Mouse (Mus musculus) A20 (cell line): ENCODE results near the gene Rab31.

Source experiments
- DNase-seq: peaks from one replicate; pipeline ENCODE4 v3.0.0-alpha.2; 2011; ENCODE audit warnings: low read depth, low spot score

Rab31 gene

DNA sequence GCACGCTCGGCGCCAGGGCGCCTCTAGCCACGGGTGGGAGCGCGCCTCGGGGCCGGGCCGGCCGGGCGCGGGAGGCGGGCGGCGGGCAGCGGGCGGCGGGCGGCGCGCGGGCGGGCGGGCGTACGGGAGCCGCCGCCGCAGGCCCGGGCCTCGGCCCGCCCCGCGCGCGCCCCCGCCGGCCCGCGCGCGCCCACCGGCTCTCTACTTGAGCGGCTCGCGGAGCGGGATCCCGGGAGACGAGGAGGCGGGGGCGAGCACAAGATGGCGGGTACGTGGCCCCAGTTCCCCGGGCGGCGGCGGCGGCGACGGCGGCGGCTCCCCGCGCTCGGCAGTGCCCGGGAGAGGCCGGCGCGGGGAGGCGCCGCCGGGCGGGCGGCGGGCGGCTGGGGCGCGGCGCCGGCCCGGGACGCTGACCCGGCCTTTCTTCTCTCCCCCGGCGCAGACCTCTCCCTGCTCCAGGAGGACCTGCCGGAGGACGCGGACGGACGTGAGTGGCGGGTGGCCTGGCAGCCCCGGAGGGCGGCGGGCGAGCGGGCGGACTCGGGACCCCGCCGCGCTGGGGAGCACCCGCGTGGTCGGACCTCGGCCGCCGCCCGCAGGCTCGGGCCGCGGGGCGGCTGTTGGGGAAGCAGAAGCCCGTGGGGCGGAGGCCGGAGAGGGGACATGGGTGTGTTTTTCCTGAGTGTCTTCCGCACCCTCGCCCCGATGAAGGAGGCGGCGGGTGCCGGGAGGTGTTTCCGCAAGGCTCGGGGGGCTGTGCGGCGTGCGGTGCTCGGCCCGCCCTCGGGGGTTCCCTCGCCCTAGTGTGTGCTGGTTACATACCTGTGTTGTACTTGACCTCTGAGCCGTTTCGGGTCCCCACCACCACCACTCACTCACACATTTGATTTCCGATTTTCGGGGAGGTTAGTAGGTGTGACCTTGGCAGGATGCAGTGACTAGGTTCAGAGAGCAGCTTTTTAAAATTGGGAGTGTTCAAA is 10.9 kb upstream of the Rab31 start:
- DNase-seq, result peak; percentile 75

DNA sequence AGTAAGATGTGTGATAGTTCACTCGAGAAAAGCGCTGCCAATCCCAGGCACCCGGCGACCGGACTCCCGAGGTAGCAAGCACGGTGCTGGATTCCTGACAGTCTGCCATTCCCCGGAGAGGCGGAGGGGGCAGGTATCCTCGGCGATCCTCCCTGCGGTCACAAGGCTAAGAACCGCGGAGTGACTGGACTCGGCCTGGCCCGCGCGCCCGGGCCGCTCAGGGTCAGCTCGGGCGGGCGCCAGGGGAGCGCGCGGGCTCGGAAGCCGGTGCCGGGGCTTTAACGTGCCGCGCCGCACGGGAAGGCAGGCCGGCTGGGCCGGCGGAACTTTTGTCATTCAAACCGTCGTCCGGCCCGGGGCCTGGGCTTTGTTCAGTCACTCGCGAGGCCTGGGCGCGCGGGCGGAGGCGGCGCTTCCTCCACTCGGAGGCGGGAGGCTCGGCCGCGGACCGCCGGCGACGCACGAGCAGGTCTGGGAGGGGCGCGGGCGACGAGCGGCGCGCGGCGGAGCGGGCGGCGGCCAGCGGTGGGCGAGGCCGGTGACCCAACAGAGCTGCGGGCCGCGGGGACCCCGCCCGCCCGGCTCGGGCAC is 10.1 kb upstream of the Rab31 start, which contains the start of gene Ppp4r1:
Ppp4r1 (plus strand) TSS at position 23 of the 591 bp plus-strand sequence.
- peak; percentile 76 for DNase-seq

DNA sequence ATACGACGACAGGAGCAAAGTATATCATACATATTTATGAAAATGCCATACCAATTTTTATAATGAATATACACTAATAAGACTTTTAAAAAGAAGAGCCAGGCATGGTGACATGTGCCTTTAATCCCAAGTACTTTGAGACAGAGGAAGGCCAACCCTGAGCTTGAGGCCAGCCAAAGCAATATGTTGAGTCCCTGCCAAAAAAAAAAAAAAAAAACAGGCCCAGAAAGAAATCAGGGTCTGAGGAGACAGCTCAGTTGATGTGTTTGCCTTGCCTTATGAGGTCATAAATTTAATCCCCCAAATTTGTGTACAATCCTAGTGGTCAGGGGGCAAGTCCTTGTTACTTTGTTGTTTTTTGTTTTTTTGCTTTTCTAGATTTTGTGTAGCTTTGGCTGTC is 8.4 kb upstream of the Rab31 start:
- DNase-seq, result no peak

DNA sequence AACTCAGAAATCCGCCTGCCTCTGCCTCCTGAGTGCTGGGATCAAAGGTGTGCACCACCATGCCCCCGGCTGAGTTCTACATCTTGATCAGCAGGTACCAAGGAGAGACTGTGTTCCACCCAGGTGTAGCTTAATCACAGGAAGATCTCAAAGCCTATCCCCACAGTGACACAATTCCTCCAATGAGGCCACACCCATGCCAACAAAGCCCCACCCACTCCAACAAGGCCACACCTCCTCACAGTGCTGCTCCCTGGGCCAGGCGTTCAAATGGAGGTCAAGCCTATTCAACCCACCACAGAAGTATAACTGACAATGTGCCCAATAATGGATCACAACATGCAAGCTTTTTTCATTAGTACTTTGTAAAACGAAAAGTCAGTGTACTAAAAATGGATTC is 4.9 kb upstream of the Rab31 start:
- no peak for DNase-seq

DNA sequence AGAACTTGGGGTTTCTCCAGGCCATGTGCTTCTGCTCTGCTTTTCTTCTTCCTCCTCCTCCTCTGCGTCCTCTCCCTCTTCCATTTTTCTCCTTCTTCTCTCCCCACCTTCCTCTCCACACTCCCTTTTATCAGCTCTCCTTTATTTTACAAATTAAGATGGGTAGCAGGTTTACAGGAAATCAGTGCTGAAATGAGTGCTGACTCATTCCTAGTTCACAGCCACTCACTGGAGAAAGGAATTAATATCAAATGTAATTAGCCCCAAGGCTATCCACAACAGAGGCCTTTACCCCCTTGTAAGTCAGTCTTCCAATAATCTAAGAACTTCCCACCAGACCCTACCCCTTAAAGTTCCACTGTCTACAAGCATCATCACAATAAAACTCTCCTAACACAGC is 3.7 kb upstream of the Rab31 start:
- no peak for DNase-seq

DNA sequence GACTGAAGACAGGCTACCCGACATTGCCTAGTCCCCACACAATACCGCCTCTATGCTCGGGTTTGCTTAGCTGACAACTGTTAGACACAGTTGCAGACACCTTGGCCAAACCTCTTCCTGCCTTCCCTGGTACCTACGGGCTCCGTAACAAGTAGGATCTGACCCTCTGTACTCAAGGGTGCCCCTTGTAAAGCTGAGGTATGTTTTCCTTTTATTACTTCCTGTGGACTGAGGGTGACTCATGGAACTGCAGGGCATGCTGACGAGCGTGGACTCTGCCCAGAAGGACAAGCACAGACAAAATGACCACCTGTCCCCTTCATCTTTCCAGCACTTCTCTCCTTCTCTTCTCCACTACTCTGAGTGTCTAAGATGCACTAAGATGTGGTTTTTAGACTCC is 1.9 kb upstream of the Rab31 start:
- DNase-seq, result no peak

DNA sequence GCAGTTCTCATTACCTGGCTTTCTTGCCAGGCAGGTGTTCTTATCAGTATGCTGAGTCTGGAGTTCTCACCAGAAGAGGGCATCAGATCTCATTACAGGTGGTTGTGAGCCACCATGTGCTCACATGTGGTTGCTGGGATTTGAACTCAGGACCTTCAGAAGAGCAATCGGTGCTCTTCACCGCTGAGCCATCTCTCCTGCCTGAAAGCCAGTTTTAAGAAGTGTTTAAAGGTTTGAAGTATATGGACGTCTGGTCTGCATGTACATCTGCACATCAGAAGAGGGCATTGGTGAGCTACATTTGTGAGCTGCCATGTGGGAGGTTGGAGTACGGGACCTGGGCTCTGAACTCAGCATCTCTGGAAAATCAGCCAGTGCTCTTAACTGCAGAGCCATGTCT is 1.1 kb upstream of the Rab31 start:
- peak; percentile 54 for DNase-seq

DNA sequence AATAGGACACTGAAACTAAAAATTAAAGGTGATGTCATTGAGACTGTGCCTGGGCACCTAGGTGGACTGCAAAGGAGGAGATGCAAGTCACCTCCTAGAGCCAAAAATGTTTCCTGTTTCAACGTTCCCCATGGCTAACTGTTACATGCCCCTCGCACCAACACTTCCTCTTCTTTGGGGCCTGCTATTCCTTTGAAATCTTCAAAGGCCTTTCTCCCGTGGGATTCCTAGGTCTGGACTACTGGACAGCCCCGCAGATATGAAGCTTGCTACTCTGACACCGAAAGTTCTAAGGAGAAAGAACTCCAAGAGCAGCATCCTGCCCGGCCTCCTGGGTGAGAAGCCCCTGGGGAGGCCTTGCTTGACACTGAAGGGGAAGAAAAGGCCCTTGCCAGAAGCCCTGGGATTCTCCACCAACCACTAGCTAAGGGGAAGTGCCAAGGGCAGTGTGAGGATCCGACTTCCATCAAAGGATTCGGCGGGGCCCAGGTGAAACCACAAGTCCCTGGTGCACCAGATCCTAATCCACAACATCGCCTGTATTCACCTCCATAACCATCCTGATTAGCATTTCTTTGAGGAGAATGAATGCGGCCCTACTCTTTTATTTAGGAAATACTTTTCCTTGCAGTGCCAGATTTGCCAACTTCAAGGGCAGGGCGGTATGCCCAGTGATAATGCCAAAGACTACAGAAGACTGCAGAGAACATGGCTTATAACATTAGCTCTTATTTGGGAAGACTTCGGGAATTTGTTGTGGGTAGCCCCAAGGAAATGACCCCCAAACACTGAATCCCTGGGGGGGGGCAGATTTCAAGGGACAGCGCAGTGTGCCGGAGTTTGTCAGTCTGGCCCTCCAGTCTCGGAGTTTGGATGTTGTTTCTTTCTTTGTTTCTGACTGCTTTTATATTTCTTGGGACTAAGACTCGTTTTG is 1.3 kb downstream of the Rab31 start:
- DNase-seq, result peak; percentile 51

DNA sequence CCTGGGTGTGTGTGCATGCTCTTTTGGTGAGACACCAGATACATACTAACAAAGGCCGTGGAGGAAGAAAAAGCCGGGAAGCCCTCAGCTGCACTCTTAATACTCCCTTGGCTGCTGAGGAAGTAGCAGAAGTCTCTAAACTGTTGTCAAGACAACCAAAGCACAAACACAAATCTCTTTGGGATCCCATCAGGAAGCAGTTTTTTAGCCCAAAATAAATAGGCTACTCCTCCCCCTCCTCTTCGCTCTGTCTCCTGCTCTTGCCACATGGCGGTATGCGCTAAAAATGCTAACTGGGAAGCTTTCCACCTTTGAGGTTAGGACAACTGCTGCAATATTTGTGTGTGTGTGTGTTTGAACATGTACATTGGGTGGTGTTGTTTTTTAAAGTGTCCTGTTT is 4.1 kb downstream of the Rab31 start:
- no peak for DNase-seq

DNA sequence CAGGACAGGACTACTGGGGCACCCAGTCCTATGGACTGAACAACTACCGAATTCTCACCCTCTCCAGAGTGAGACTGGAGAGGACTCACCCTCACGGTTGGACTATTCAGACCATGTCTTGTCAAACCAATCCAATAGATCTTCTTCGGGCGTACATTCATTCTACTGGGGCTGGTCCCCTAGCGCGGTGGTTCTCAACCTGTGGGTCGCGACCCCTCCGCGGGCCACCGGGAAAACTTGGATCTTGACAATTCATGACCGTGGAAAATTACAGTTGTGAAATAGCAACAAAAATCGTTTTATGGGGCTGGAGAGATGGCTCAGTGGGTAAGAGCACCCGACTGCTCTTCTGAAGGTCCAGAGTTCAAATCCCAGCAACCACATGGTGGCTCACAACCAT is 9.3 kb downstream of the Rab31 start:
- no peak for DNase-seq

DNA sequence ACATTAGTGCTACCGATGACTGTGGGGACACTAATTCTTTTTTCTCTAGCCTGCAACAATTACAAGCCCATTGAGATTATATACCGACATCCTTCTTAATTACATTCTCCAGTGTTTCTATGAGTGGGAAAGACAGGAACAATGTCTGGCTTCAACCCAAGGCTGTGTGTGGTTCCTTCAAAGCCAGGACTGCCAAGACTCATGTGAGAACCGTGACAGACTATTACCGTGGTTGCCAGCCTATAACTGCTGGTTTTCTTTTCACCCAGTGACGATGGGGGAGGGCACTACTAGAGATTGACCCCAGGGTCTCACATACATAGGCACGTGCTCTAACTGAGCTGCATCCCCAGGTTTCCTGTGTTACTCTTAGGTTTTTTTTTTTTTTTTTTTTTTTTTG is 15.4 kb downstream of the Rab31 start:
- no peak for DNase-seq

DNA sequence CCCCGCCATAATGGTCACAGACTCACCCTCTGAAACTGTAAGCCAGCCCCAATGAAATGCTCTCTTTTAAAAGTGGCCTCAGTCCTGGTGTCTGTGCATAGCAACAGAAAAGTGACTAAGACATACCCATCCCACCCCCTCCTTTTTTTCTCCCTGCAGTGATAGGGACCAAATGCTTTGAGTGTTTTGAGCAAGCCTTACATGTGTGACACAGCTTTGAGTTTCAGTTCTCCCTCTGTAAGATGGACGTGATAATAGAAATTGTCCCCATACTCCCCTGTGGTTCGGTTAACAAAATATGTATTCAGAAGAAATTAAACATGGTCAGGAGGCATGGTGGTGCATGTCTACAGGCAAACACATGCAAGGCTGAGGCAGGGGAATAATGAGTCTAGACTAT is 16.7 kb downstream of the Rab31 start:
- peak; percentile 75 for DNase-seq

DNA sequence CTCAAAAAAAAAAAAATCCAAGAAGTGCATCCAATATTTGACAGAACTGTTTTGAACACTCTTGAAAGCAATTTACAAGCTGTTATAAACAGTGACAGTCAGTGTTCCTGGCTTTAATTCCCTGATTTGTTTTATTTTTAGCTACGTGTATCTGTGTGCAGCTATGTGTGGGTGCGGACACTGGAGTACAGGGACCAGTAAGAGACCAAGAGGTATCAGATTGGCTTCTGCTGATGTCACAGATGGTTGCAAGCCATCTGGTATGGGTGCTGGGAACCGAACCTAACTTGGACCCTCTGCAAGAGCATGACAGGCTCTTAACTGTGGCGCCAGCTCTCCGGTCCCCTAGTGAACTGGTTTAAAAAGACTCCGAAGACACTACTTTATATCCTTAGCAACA is 19.4 kb downstream of the Rab31 start:
- no peak for DNase-seq

DNA sequence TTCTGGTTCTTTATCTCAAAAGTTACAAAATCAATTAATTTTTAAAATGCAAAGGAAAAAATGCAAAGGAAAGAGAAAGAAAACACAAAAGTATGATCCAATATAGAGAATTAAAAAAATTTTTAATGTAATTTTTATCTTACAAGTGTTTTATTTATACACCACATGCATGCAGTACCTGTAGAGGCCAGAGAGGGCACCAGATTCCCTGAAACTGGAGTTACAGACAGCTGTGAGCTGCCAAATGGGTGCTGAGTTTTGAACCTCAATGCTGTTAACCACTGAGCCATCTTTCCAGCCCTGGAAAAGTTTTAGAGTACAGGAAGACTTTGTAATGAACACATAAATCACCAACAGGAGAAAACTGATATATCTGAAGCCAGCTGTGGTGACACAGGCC is 22.3 kb downstream of the Rab31 start:
- DNase-seq, result peak; percentile 11

DNA sequence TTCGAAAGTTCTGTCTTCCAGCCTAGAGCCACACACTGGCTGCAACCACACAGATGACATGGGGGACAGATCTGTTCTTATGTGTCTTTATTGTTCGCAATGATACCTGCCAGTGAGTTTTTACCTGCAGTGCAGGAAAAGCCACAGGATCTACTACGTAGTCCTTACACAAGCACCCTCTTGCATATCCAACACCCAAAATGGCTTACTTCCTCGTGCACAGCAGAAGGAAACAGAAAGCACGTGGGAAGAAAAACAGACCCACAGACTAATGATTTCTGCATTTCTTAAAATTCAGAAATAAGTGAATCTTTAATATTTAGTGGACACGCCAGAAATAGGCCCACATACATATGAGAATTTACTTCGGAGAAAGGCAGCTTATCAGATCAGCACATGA is 22.7 kb downstream of the Rab31 start:
- no peak for DNase-seq

DNA sequence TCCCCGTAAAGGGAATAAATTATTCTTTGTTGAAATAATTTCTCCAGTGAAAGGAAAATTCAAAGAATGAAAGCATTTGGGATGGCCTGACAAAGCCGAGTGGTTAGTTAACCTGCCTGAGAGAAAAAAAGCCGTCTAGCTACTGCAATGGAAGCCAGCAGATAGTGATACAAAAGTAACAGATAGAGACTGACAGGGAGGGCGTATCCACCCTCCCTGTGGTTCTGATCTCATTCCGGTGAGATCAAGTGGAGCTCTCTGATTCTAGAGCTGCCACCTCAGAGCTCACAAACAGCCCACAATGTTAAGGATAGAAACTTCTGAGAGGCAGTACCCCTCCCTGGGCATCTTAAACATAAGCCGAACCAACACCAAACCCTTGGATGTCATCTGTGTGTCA is 23.6 kb downstream of the Rab31 start:
- DNase-seq, result no peak

DNA sequence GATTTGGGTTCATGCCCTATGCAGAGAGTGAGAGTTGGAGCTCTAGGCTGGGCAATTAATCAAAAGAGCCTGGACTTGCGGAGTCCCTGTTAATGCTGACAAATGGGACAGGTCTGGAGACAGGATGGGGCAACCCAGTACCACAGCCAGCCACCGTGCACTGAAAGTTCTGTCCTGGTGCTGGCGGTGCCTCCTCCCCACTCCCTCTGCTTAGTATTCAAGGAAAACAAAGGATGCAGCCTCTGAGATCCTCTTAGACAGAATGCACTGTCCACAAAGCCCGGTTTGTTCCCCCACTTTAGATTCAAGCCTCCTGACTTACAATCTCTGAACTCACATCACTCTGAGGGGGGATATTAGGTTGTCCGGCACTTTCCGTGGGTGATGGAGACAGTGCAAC is 26.2 kb downstream of the Rab31 start:
- DNase-seq, result no peak

DNA sequence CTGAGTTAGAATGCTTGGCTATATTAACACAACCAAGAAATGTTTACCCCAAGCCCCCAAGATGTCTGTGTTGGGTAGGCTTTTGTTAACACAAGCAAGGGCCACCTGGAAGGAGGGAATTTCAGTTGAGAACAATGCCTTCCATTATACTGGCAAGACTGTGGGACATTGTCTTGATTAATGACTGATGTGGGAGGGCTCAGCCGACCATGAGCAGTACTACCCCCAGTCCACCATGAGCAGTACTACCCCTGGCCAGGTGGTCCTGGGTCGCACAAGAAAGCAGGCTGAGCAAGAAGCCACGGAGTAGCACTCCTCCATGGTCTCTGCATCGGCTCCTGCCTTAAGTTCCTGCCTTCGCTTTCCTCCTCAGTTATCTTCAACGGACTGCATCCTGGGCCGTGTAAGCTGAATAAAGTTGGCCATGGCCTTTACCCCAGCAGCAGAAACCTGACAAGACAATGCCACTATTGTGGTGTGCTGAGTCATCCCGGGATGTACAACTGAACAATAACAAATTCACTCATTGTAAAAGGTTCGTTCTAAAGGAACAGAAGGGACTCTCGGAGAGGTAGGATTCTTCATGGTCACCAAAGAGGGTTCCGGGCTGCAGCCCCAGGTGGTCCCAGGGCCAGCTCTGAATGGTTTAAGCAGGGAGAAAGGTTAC is 28.8 kb downstream of the Rab31 start:
- DNase-seq, result no peak

DNA sequence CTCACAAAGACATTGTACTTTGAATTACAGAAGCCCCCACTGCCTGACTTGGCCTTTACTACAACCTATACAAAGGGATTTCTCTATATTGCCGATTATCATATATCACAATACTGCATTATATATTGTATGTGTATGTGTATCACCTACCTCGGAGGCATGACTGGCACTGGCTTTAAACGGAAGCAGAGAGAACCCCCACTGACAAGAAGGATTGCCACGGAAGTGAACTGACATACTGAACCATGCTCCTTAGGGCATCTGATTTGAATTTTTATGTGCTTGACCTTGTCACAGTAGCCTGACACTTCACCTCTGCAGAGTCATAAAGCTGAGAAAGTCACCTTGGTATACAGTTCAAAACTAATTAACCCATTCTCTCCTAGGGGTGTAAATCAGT is 29.6 kb downstream of the Rab31 start:
- no peak for DNase-seq

DNA sequence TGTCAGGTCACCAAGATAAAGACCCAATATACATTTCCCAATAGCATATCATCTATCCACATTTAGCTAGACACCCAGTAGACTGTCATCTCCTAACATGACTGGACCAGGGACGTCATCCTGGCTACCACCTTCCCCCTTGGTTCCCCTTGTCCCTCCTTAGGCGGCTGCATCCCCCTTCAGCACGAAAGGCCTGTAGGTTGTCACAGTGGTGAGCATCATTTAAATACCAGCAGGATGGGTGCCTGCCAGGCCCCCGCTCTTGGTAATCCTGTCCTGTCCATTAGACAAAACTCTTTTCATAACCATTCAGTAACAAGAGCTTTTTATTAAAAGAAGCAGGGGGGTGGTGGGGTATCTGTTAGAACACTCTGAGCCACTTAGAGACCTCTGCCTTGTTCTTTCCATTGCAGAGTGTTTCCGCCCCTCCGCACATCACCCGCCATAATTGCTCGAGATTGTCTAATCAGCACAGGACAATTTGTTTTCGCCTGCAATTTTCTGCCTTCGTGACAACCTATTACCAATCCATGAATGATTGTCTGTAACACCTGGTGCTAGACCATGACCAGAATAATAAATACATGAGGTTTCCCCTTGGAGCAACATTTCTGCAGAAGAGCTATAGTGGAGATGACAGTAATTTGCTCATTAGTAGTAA is 30.2 kb downstream of the Rab31 start:
- DNase-seq, result no peak

DNA sequence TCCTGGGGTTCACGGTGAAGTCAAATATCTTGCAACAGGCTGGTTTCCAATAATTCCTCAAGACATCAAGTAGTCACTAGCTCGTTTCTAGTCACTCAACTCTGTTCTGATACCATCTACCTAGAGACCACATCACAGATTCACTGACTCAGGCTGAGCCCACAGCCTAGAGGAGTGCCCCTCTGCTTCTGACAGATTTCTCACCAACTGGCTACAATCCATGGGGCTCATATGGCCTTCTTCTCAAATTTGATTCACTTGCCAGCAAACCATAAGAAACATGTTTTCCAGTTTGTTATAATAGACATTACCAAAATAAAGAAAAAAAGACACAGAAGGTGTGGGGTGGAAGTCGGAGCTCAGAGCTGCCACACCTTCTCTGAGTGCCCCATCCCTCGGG is 31.0 kb downstream of the Rab31 start:
- DNase-seq, result no peak
